Mouse (Mus musculus): Measurements from ENCODE around the gene D17H6S53E. TPM values are rescaled to one million over a fixed set of nuclear protein-coding genes. Genes with fewer than 3 reads are reported as not detected.

The D17H6S53E gene
- polyA plus RNA-seq, 1 experiment from 2014 or later, result 7.8 TPM

- Histone ChIP-seq H3K4me1 (ENCODE audit: control insufficient read depth, insufficient read depth, low read length) (no peaks in the 10 kb centered on the region), H3K4me2 (ENCODE audit: low read length) (no peak overlapping the region), H3K27me3 (ENCODE audit: control insufficient read depth, insufficient read depth, low read depth, low read length) (no peaks in the 10 kb centered on the region), H3K27ac (ENCODE audit: low read length) (no peak overlapping the region), H3K9ac (ENCODE audit: low read depth, low read length) (no peak overlapping the region), H3K9me3 (replicated peaks; ENCODE audit: control insufficient read depth, low read length, poor library complexity, severe bottlenecking) (no peaks in the 10 kb centered on the region), H3K4me3 (ENCODE audit: low read depth, low read length) (no peak overlapping the region), H3K36me3 (ENCODE audit: control insufficient read depth, insufficient read depth, low read length) (no peaks in the 10 kb centered on the region)
- no peak for ATAC-seq
- WGBS, result 90% methylated on average over 3 of the region's 3 CpGs
These were observed 42.2 kb upstream of the D17H6S53E start for GRCm38 (mm10) chr17:35083929-35084497.

- no peaks in the 10 kb centered on the region for H3K9me3 ChIP-seq (replicated peaks; ENCODE audit: control insufficient read depth, low read length, poor library complexity, severe bottlenecking)
- ATAC-seq, result no peak
- H3K4me1 ChIP-seq (ENCODE audit: control insufficient read depth, insufficient read depth, low read length), result peaks cover 6% of the 10 kb centered on the region
- WGBS, result 84% methylated on average over 7 of the region's 7 CpGs
- H3K27ac ChIP-seq (ENCODE audit: low read length), result no peak within 1 kb of the TSS
- H3K4me2 ChIP-seq (ENCODE audit: low read length), result no peak within 1 kb of the TSS
- H3K36me3 ChIP-seq (ENCODE audit: control insufficient read depth, insufficient read depth, low read length), result no peaks in the 10 kb centered on the region
- H3K9ac ChIP-seq (ENCODE audit: low read depth, low read length), result no peak within 1 kb of the TSS
- H3K4me3 ChIP-seq (ENCODE audit: low read depth, low read length), result no peak within 1 kb of the TSS
- H3K27me3 ChIP-seq (ENCODE audit: control insufficient read depth, insufficient read depth, low read depth, low read length), result no peaks in the 10 kb centered on the region
These were observed 40.8 kb upstream of the D17H6S53E start, which contains the start of gene Ly6g6f for GRCm38 (mm10) chr17:35085208-35085865. Gene Ly6g6f (minus strand): TSS chr17:35085610.

GRCm38 (mm10) chr17:35088151-35088550 lies 38.0 kb upstream of the D17H6S53E start:
- no peak overlapping the region for H3K9ac ChIP-seq (ENCODE audit: low read depth, low read length)
- no peak for ATAC-seq
- H3K4me2 ChIP-seq (ENCODE audit: low read length), result no peak overlapping the region
- peaks cover 12% of the 10 kb centered on the region for H3K4me1 ChIP-seq (ENCODE audit: control insufficient read depth, insufficient read depth, low read length)
- 49% methylated on average over 2 of the region's 2 CpGs for WGBS
- no peak overlapping the region for H3K27ac ChIP-seq (ENCODE audit: low read length)
- H3K27me3 ChIP-seq (ENCODE audit: control insufficient read depth, insufficient read depth, low read depth, low read length), result no peaks in the 10 kb centered on the region
- no peak overlapping the region for H3K4me3 ChIP-seq (ENCODE audit: low read depth, low read length)
- H3K36me3 ChIP-seq (ENCODE audit: control insufficient read depth, insufficient read depth, low read length), result peaks cover 12% of the 10 kb centered on the region; the same call in 1 of the 2 replicates
- H3K9me3 ChIP-seq (replicated peaks; ENCODE audit: control insufficient read depth, low read length, poor library complexity, severe bottlenecking), result no peaks in the 10 kb centered on the region

GRCm38 (mm10) chr17:35088825-35089644 lies 37.1 kb upstream of the D17H6S53E start, which contains the start of gene Abhd16a:
Gene Abhd16a (plus strand): TSS chr17:35089263.
- Histone ChIP-seq H3K4me1 (ENCODE audit: control insufficient read depth, insufficient read depth, low read length) (peaks cover 12% of the 10 kb centered on the region), H3K27me3 (ENCODE audit: control insufficient read depth, insufficient read depth, low read depth, low read length) (no peaks in the 10 kb centered on the region), H3K9me3 (replicated peaks; ENCODE audit: control insufficient read depth, low read length, poor library complexity, severe bottlenecking) (no peaks in the 10 kb centered on the region), H3K36me3 (ENCODE audit: control insufficient read depth, insufficient read depth, low read length) (peaks cover 14% of the 10 kb centered on the region; the same call in 1 of the 2 replicates), H3K27ac (ENCODE audit: low read length) (peak within 1 kb of the TSS; percentile 99), H3K4me2 (ENCODE audit: low read length) (peak within 1 kb of the TSS; percentile 57), H3K4me3 (ENCODE audit: low read depth, low read length) (peak within 1 kb of the TSS; percentile 64), H3K9ac (ENCODE audit: low read depth, low read length) (peak within 1 kb of the TSS; percentile 95)
- peak; percentile 98 for ATAC-seq
- WGBS, result 4% methylated on average over 63 of the region's 67 CpGs

GRCm38 (mm10) chr17:35090166-35090932 lies 35.8 kb upstream of the D17H6S53E start:
- no peaks in the 10 kb centered on the region for H3K9me3 ChIP-seq (replicated peaks; ENCODE audit: control insufficient read depth, low read length, poor library complexity, severe bottlenecking)
- peak overlapping the region; percentile 95 for H3K9ac ChIP-seq (ENCODE audit: low read depth, low read length)
- 66% methylated on average over 8 of the region's 8 CpGs for WGBS
- peak overlapping the region; percentile 64 for H3K4me3 ChIP-seq (ENCODE audit: low read depth, low read length)
- no peak for ATAC-seq
- peaks cover 12% of the 10 kb centered on the region for H3K4me1 ChIP-seq (ENCODE audit: control insufficient read depth, insufficient read depth, low read length)
- H3K27me3 ChIP-seq (ENCODE audit: control insufficient read depth, insufficient read depth, low read depth, low read length), result no peaks in the 10 kb centered on the region
- H3K4me2 ChIP-seq (ENCODE audit: low read length), result peak overlapping the region; percentile 57
- peak overlapping the region; percentile 57 for H3K27ac ChIP-seq (ENCODE audit: low read length)
- H3K36me3 ChIP-seq (ENCODE audit: control insufficient read depth, insufficient read depth, low read length), result peaks cover 18% of the 10 kb centered on the region

GRCm38 (mm10) chr17:35092403-35093198 lies 33.6 kb upstream of the D17H6S53E start:
- peaks cover 12% of the 10 kb centered on the region for H3K4me1 ChIP-seq (ENCODE audit: control insufficient read depth, insufficient read depth, low read length)
- 91% methylated on average over 14 of the region's 14 CpGs for WGBS
- no peak overlapping the region for H3K4me2 ChIP-seq (ENCODE audit: low read length)
- H3K27me3 ChIP-seq (ENCODE audit: control insufficient read depth, insufficient read depth, low read depth, low read length), result no peaks in the 10 kb centered on the region
- no peak overlapping the region for H3K4me3 ChIP-seq (ENCODE audit: low read depth, low read length)
- H3K9me3 ChIP-seq (replicated peaks; ENCODE audit: control insufficient read depth, low read length, poor library complexity, severe bottlenecking), result no peaks in the 10 kb centered on the region
- H3K27ac ChIP-seq (ENCODE audit: low read length), result no peak overlapping the region
- no peak overlapping the region for H3K9ac ChIP-seq (ENCODE audit: low read depth, low read length)
- peaks cover 29% of the 10 kb centered on the region for H3K36me3 ChIP-seq (ENCODE audit: control insufficient read depth, insufficient read depth, low read length)
- ATAC-seq, result no peak

GRCm38 (mm10) chr17:35094475-35095365 lies 31.5 kb upstream of the D17H6S53E start:
- no peak for ATAC-seq
- Histone ChIP-seq H3K4me3 (ENCODE audit: low read depth, low read length) (no peak overlapping the region), H3K36me3 (ENCODE audit: control insufficient read depth, insufficient read depth, low read length) (peaks cover 40% of the 10 kb centered on the region), H3K9ac (ENCODE audit: low read depth, low read length) (no peak overlapping the region), H3K27ac (ENCODE audit: low read length) (no peak overlapping the region), H3K9me3 (replicated peaks; ENCODE audit: control insufficient read depth, low read length, poor library complexity, severe bottlenecking) (no peaks in the 10 kb centered on the region), H3K4me2 (ENCODE audit: low read length) (no peak overlapping the region), H3K27me3 (ENCODE audit: control insufficient read depth, insufficient read depth, low read depth, low read length) (no peaks in the 10 kb centered on the region), H3K4me1 (ENCODE audit: control insufficient read depth, insufficient read depth, low read length) (peaks cover 12% of the 10 kb centered on the region)
- 95% methylated on average over 15 of the region's 15 CpGs for WGBS
